Mouse (Mus musculus): ENCODE results near the gene Fam174b. TPM values are rescaled to one million over a fixed set of nuclear protein-coding genes. Genes with fewer than 3 reads are reported as not detected.

Fam174b gene
- polyA plus RNA-seq, 1 experiment from 2014 or later: 34.5 TPM

- WGBS: 89% methylated on average over 4 of the region's 4 CpGs
- no peak for ATAC-seq (replicated peaks; ENCODE audit: low FRiP score)
- no peaks in the 10 kb centered on the region for H3K9me3 ChIP-seq (replicated peaks)
- no peak overlapping the region for H3K27ac ChIP-seq
- no peak overlapping the region for H3K4me3 ChIP-seq (replicated peaks)
- no peaks in the 10 kb centered on the region; the same call in 1 of the 2 replicates for H3K4me1 ChIP-seq
- H3K9ac ChIP-seq: no peak overlapping the region
- H3K4me2 ChIP-seq: no peak overlapping the region
- H3K27me3 ChIP-seq: no peaks in the 10 kb centered on the region
- no peaks in the 10 kb centered on the region for H3K36me3 ChIP-seq
These were observed 45.7 kb downstream of the Fam174b start for GRCm38 (mm10) chr7:73785815-73786214.

DNA sequence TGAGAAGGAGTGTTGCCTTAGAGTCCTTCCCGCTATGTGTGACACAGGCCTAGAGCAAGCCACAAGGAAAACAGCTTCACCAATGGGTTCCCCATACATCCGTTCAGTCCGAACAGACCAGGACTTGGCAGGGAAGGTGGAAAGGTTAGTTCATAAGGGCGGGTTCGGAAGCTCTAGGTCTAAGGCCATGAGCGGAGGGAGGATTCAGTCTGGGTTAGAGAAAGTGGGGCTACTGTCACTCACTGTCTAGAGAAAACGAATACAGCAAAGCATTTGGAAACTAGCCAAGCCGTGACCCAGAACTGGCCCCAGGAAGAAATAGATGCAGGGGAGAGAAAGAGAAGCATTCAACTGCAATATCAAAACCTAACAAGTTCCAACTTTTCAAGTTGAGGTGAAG, 47.4 kb downstream of the Fam174b start:
- H3K27me3 ChIP-seq: 0 out of 2 replicates have a peak, but pooled peaks cover 3% of the 10 kb centered on the region
- H3K4me1 ChIP-seq: no peaks in the 10 kb centered on the region; the same call in 1 of the 2 replicates
- no peak for ATAC-seq (replicated peaks; ENCODE audit: low FRiP score)
- no peak overlapping the region for H3K27ac ChIP-seq
- WGBS: 72% methylated on average over 8 of the region's 8 CpGs
- no peak overlapping the region for H3K9ac ChIP-seq
- no peaks in the 10 kb centered on the region for H3K36me3 ChIP-seq
- H3K4me2 ChIP-seq: no peak overlapping the region
- H3K9me3 ChIP-seq (replicated peaks): no peaks in the 10 kb centered on the region
- no peak overlapping the region for H3K4me3 ChIP-seq (replicated peaks)

GRCm38 (mm10) chr7:73791096-73791495, 51.0 kb downstream of the Fam174b start:
- no peaks in the 10 kb centered on the region for H3K36me3 ChIP-seq
- no peaks in the 10 kb centered on the region for H3K9me3 ChIP-seq (replicated peaks)
- WGBS: 68% methylated on average over 8 of the region's 8 CpGs
- no peaks in the 10 kb centered on the region; the same call in 1 of the 2 replicates for H3K4me1 ChIP-seq
- H3K27me3 ChIP-seq: 0 out of 2 replicates have a peak, but pooled peaks cover 4% of the 10 kb centered on the region
- H3K9ac ChIP-seq: no peak overlapping the region
- ATAC-seq (replicated peaks; ENCODE audit: low FRiP score): no peak
- H3K4me2 ChIP-seq: no peak overlapping the region
- H3K27ac ChIP-seq: no peak overlapping the region
- no peak overlapping the region for H3K4me3 ChIP-seq (replicated peaks)

GRCm38 (mm10) chr7:73792155-73792554, 52.1 kb downstream of the Fam174b start:
- ATAC-seq (replicated peaks; ENCODE audit: low FRiP score): no peak
- Histone ChIP-seq H3K4me1 (no peaks in the 10 kb centered on the region; the same call in 1 of the 2 replicates), H3K36me3 (no peaks in the 10 kb centered on the region), H3K27ac (no peak overlapping the region), H3K27me3 (0 out of 2 replicates have a peak, but pooled peaks cover 4% of the 10 kb centered on the region), H3K4me2 (no peak overlapping the region), H3K9me3 (replicated peaks) (no peaks in the 10 kb centered on the region), H3K4me3 (replicated peaks) (no peak overlapping the region), H3K9ac (no peak overlapping the region)
- WGBS: 64% methylated on average over 4 of the region's 4 CpGs

DNA sequence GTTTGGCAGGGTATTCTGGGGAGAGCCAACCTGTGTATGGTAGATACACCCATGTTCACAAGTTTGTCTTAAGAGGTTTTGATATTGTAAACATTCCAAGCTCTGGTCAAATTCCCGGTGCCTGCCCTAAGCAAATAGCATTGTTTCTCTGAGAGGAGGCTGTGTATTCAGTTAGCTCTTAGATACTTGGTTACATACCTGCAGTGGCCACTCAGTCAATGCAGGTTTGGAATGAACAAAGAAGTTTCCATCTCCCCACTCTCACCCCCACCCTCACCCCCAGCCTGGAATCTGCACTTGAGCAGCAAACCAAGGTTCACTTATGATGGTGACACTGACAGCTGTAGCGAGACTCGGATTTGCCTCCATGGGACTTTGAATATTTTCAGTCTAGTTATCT, 52.5 kb downstream of the Fam174b start:
- no peak for ATAC-seq (replicated peaks; ENCODE audit: low FRiP score)
- no peaks in the 10 kb centered on the region; the same call in 1 of the 2 replicates for H3K4me1 ChIP-seq
- H3K27ac ChIP-seq: no peak overlapping the region
- WGBS: 84% methylated on average over 3 of the region's 3 CpGs
- no peak overlapping the region for H3K4me2 ChIP-seq
- H3K9ac ChIP-seq: no peak overlapping the region
- no peak overlapping the region for H3K4me3 ChIP-seq (replicated peaks)
- no peaks in the 10 kb centered on the region for H3K36me3 ChIP-seq
- 0 out of 2 replicates have a peak, but pooled peaks cover 4% of the 10 kb centered on the region for H3K27me3 ChIP-seq
- H3K9me3 ChIP-seq (replicated peaks): no peaks in the 10 kb centered on the region

DNA sequence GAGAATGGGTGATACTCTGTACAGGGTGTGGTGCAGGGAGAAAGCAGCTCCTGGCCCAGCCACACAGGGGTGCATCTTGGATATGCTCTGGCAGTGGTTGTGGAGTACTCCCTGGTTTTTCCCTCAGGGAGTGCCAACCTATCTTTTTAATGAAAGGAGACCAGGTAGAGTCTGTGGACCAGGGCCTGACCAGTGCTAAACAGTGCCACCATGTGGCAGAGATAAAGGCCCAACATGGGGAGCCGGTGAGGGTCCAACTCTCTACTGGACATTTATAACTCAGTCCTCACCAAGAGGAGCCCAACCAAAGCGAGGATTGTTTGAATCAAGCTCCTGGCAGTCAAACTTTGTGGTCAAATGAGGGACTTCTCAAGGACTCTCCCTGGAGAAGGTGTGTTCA, 69.2 kb downstream of the Fam174b start:
- WGBS: 56% methylated on average over 2 of the region's 2 CpGs
- Histone ChIP-seq H3K27ac (no peak overlapping the region), H3K9ac (no peak overlapping the region), H3K36me3 (no peaks in the 10 kb centered on the region), H3K27me3 (no peaks in the 10 kb centered on the region), H3K9me3 (replicated peaks) (no peaks in the 10 kb centered on the region), H3K4me3 (replicated peaks) (no peak overlapping the region), H3K4me1 (no peaks in the 10 kb centered on the region), H3K4me2 (no peak overlapping the region)
- ATAC-seq (replicated peaks; ENCODE audit: low FRiP score): no peak

- no peaks in the 10 kb centered on the region for H3K36me3 ChIP-seq
- no peak overlapping the region for H3K9ac ChIP-seq
- 77% methylated on average over 7 of the region's 7 CpGs for WGBS
- no peak for ATAC-seq (replicated peaks; ENCODE audit: low FRiP score)
- H3K27me3 ChIP-seq: no peaks in the 10 kb centered on the region
- no peaks in the 10 kb centered on the region for H3K9me3 ChIP-seq (replicated peaks)
- H3K4me1 ChIP-seq: no peaks in the 10 kb centered on the region
- no peak overlapping the region for H3K4me2 ChIP-seq
- H3K4me3 ChIP-seq (replicated peaks): no peak overlapping the region
- no peak overlapping the region for H3K27ac ChIP-seq
These were observed 71.3 kb downstream of the Fam174b start for GRCm38 (mm10) chr7:73811439-73811838.

DNA sequence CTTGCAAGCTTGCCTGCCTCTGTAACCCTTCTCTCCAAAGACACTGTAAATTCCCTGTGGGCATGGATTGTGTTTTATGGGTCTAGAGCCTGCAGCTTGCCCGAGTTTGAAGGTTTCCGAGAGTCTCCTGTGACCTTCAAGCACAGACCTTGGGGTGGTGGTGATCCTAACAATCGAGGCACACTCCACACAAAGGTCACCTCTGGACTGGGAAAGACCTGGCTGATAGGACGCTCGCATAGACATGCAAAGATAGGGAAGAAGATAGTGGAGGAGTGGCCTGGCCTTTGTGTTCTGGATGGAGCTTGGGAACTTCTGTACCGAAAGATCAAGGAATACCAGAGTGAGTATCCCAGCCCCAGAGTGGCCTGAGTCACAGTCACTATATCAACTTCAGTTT, 72.1 kb downstream of the Fam174b start:
- ATAC-seq (replicated peaks; ENCODE audit: low FRiP score): no peak

GRCm38 (mm10) chr7:73813887-73814286, 73.8 kb downstream of the Fam174b start:
- no peak overlapping the region for H3K4me3 ChIP-seq (replicated peaks)
- no peaks in the 10 kb centered on the region for H3K9me3 ChIP-seq (replicated peaks)
- H3K27ac ChIP-seq: no peak overlapping the region
- no peak overlapping the region for H3K9ac ChIP-seq
- H3K36me3 ChIP-seq: no peaks in the 10 kb centered on the region
- WGBS: 78% methylated on average over 4 of the region's 4 CpGs
- no peak overlapping the region for H3K4me2 ChIP-seq
- no peaks in the 10 kb centered on the region for H3K27me3 ChIP-seq
- ATAC-seq (replicated peaks; ENCODE audit: low FRiP score): no peak
- no peaks in the 10 kb centered on the region for H3K4me1 ChIP-seq

More for the DNA sequence above, 72.1 kb downstream of the Fam174b start:
- no peaks in the 10 kb centered on the region for H3K4me1 ChIP-seq
- no peak overlapping the region for H3K9ac ChIP-seq
- no peak overlapping the region for H3K4me2 ChIP-seq
- H3K9me3 ChIP-seq (replicated peaks): no peaks in the 10 kb centered on the region
- no peak overlapping the region for H3K4me3 ChIP-seq (replicated peaks)
- no peak overlapping the region for H3K27ac ChIP-seq
- no peaks in the 10 kb centered on the region for H3K27me3 ChIP-seq
- no peaks in the 10 kb centered on the region for H3K36me3 ChIP-seq
- 75% methylated on average over 6 of the region's 6 CpGs for WGBS

DNA sequence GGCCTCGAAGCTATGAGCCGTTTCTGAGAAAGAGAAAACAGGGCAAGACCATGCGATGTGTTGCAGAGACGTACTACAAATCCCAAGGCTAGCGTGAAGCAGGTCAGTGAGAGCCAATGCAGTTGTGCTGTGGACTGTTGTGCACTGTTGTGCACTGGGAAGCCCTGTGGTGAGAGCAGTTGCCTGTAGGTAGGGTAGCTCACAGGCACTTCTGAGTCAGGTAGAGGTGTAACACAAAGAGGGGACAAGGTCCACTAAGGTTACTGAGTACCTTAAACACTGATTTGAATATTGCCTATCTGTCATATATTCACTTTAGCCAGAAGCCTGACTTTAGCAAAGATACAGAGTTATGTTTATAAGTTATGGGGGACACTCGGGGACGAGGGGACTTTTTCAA, 74.4 kb downstream of the Fam174b start:
- H3K36me3 ChIP-seq: no peaks in the 10 kb centered on the region
- H3K4me2 ChIP-seq: no peak overlapping the region
- 87% methylated on average over 7 of the region's 7 CpGs for WGBS

DNA sequence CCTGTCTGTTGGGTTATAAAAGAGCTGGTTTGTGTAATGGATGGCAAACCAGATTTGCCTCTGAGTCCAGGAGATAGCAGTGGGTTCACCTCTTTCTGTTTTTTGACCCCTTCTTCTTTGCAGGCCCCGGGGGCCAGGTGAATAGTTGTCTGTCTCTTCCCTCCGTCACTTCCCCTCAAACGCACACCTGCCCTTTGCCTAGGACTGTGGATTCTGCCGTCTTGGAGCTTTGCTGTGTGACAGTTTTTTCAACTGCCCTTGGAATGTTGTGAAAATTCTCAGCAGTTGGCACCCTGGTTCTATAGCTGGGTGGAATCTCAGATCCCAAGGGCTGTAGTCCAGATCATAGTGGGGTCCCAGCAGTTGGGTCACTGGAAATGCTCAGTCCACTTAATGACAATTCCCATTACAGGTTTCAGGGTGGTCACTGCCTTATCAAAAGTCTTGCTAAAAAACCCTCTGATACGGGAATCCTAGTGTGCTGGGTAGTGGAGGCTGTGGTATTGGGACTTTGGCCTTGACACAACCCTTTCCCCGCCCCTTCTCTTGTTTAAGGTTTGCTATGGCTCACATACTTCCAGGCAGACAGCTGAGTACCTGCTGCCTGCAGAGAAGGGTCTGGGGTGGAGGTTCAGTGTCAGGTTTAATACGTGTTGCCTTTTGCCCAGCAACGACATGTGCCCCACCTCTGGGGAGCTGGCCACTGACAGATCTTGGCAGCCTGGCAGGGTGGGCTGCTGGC, 76.3 kb downstream of the Fam174b start:
- H3K4me3 ChIP-seq (replicated peaks): no peak overlapping the region
- H3K9ac ChIP-seq: no peak overlapping the region
- H3K4me2 ChIP-seq: no peak overlapping the region
- H3K27ac ChIP-seq: no peak overlapping the region
- H3K9me3 ChIP-seq (replicated peaks): no peaks in the 10 kb centered on the region
- H3K4me1 ChIP-seq: no peaks in the 10 kb centered on the region
- no peaks in the 10 kb centered on the region for H3K27me3 ChIP-seq
- no peak for ATAC-seq (replicated peaks; ENCODE audit: low FRiP score)
- H3K36me3 ChIP-seq: no peaks in the 10 kb centered on the region
- 74% methylated on average over 8 of the region's 8 CpGs for WGBS

More for the DNA sequence above, 74.4 kb downstream of the Fam174b start:
- H3K9ac ChIP-seq: no peak overlapping the region
- H3K9me3 ChIP-seq (replicated peaks): no peaks in the 10 kb centered on the region
- no peak for ATAC-seq (replicated peaks; ENCODE audit: low FRiP score)
- no peaks in the 10 kb centered on the region for H3K27me3 ChIP-seq
- H3K27ac ChIP-seq: no peak overlapping the region
- no peak overlapping the region for H3K4me3 ChIP-seq (replicated peaks)
- no peaks in the 10 kb centered on the region for H3K4me1 ChIP-seq

GRCm38 (mm10) chr7:73819366-73819765, 79.3 kb downstream of the Fam174b start:
- Histone ChIP-seq H3K4me2 (no peak overlapping the region), H3K27me3 (no peaks in the 10 kb centered on the region), H3K4me1 (no peaks in the 10 kb centered on the region), H3K9ac (no peak overlapping the region), H3K4me3 (replicated peaks) (no peak overlapping the region), H3K27ac (no peak overlapping the region), H3K36me3 (no peaks in the 10 kb centered on the region), H3K9me3 (replicated peaks) (no peaks in the 10 kb centered on the region)
- 84% methylated on average over 17 of the region's 17 CpGs for WGBS
- ATAC-seq (replicated peaks; ENCODE audit: low FRiP score): no peak
